Mouse (Mus musculus): ENCODE results near the gene Fam107a. TPM values are rescaled to one million over a fixed set of nuclear protein-coding genes. Genes with fewer than 3 reads are reported as not detected.
A peak's percentile ranks its signal among the peaks of the same experiment; 100 is the strongest.

The Fam107a gene
- polyA plus RNA-seq, 1 experiment from 2014 or later: 0.15 TPM

- Histone ChIP-seq H3K27ac (ENCODE audit: low read depth, low read length) (no peak overlapping the region), H3K36me3 (ENCODE audit: control insufficient read depth, insufficient read depth, low read length) (no peaks in the 10 kb centered on the region), H3K4me1 (ENCODE audit: control insufficient read depth, insufficient read depth, low read length) (no peaks in the 10 kb centered on the region), H3K9ac (ENCODE audit: low read length) (no peak overlapping the region), H3K4me3 (ENCODE audit: low read depth, low read length) (no peak overlapping the region), H3K4me2 (ENCODE audit: low read length) (no peak overlapping the region), H3K27me3 (replicated peaks; ENCODE audit: control insufficient read depth, insufficient read depth, low read length) (no peaks in the 10 kb centered on the region), H3K9me3 (replicated peaks; ENCODE audit: control insufficient read depth, low read length) (no peaks in the 10 kb centered on the region)
- 74% methylated on average over 4 of the region's 5 CpGs for WGBS
- ATAC-seq: no peak
- DNase-seq (ENCODE audit: low spot score): no peak
These were observed 24.8 kb upstream of the Fam107a start for GRCm38 (mm10) chr14:8342509-8343106.

GRCm38 (mm10) chr14:8340226-8340625, 22.4 kb upstream of the Fam107a start:
- no peak for DNase-seq (ENCODE audit: low spot score)

GRCm38 (mm10) chr14:8335947-8336346, 18.1 kb upstream of the Fam107a start:
- DNase-seq (ENCODE audit: low spot score) (no peak), ATAC-seq (no peak)
- Histone ChIP-seq H3K4me2 (ENCODE audit: low read length) (no peak overlapping the region), H3K36me3 (ENCODE audit: control insufficient read depth, insufficient read depth, low read length) (no peaks in the 10 kb centered on the region), H3K9ac (ENCODE audit: low read length) (no peak overlapping the region), H3K4me1 (ENCODE audit: control insufficient read depth, insufficient read depth, low read length) (peaks cover 3% of the 10 kb centered on the region; the same call in 1 of the 2 replicates), H3K27me3 (replicated peaks; ENCODE audit: control insufficient read depth, insufficient read depth, low read length) (no peaks in the 10 kb centered on the region), H3K4me3 (ENCODE audit: low read depth, low read length) (no peak overlapping the region), H3K27ac (ENCODE audit: low read depth, low read length) (no peak overlapping the region; the same call in 1 of the 2 replicates), H3K9me3 (replicated peaks; ENCODE audit: control insufficient read depth, low read length) (no peaks in the 10 kb centered on the region)
- WGBS: 54% methylated on average over 10 of the region's 10 CpGs

More at GRCm38 (mm10) chr14:8340226-8340625, 22.4 kb upstream of the Fam107a start:
- Histone ChIP-seq H3K27ac (ENCODE audit: low read depth, low read length) (no peak overlapping the region), H3K27me3 (replicated peaks; ENCODE audit: control insufficient read depth, insufficient read depth, low read length) (no peaks in the 10 kb centered on the region), H3K4me1 (ENCODE audit: control insufficient read depth, insufficient read depth, low read length) (no peaks in the 10 kb centered on the region), H3K4me3 (ENCODE audit: low read depth, low read length) (no peak overlapping the region), H3K9ac (ENCODE audit: low read length) (no peak overlapping the region), H3K4me2 (ENCODE audit: low read length) (no peak overlapping the region), H3K36me3 (ENCODE audit: control insufficient read depth, insufficient read depth, low read length) (no peaks in the 10 kb centered on the region), H3K9me3 (replicated peaks; ENCODE audit: control insufficient read depth, low read length) (no peaks in the 10 kb centered on the region)
- no peak for ATAC-seq
- WGBS: 67% methylated on average over 4 of the region's 4 CpGs

GRCm38 (mm10) chr14:8334511-8334910, 16.7 kb upstream of the Fam107a start:
- Histone ChIP-seq H3K9me3 (replicated peaks; ENCODE audit: control insufficient read depth, low read length) (no peaks in the 10 kb centered on the region), H3K4me1 (ENCODE audit: control insufficient read depth, insufficient read depth, low read length) (peaks cover 12% of the 10 kb centered on the region), H3K4me3 (ENCODE audit: low read depth, low read length) (no peak overlapping the region), H3K27me3 (replicated peaks; ENCODE audit: control insufficient read depth, insufficient read depth, low read length) (no peaks in the 10 kb centered on the region), H3K27ac (ENCODE audit: low read depth, low read length) (no peak overlapping the region), H3K36me3 (ENCODE audit: control insufficient read depth, insufficient read depth, low read length) (no peaks in the 10 kb centered on the region), H3K9ac (ENCODE audit: low read length) (no peak overlapping the region), H3K4me2 (ENCODE audit: low read length) (no peak overlapping the region)
- DNase-seq (ENCODE audit: low spot score) (peak; percentile 28), ATAC-seq (no peak)
- 77% methylated on average over 3 of the region's 3 CpGs for WGBS

- Histone ChIP-seq H3K9me3 (replicated peaks; ENCODE audit: control insufficient read depth, low read length) (no peaks in the 10 kb centered on the region), H3K4me2 (ENCODE audit: low read length) (no peak overlapping the region), H3K27me3 (replicated peaks; ENCODE audit: control insufficient read depth, insufficient read depth, low read length) (no peaks in the 10 kb centered on the region), H3K4me3 (ENCODE audit: low read depth, low read length) (no peak overlapping the region), H3K4me1 (ENCODE audit: control insufficient read depth, insufficient read depth, low read length) (peaks cover 19% of the 10 kb centered on the region), H3K27ac (ENCODE audit: low read depth, low read length) (no peak overlapping the region), H3K9ac (ENCODE audit: low read length) (no peak overlapping the region), H3K36me3 (ENCODE audit: control insufficient read depth, insufficient read depth, low read length) (no peaks in the 10 kb centered on the region)
- WGBS: 90% methylated on average over 11 of the region's 11 CpGs
- DNase-seq (ENCODE audit: low spot score) (no peak), ATAC-seq (no peak)
These were observed 14.8 kb upstream of the Fam107a start for GRCm38 (mm10) chr14:8332314-8333252.

GRCm38 (mm10) chr14:8331307-8331905, 13.6 kb upstream of the Fam107a start:
- H3K27ac ChIP-seq (ENCODE audit: low read depth, low read length): peak overlapping the region; percentile 24; the same call in 1 of the 2 replicates
- no peaks in the 10 kb centered on the region for H3K27me3 ChIP-seq (replicated peaks; ENCODE audit: control insufficient read depth, insufficient read depth, low read length)
- ATAC-seq (peak; percentile 47; the same call in 1 of the 2 replicates), DNase-seq (ENCODE audit: low spot score) (peak; percentile 75)
- peak overlapping the region; percentile 16; the same call in 1 of the 2 replicates for H3K4me2 ChIP-seq (ENCODE audit: low read length)
- no peaks in the 10 kb centered on the region for H3K36me3 ChIP-seq (ENCODE audit: control insufficient read depth, insufficient read depth, low read length)
- H3K4me1 ChIP-seq (ENCODE audit: control insufficient read depth, insufficient read depth, low read length): peaks cover 22% of the 10 kb centered on the region
- 46% methylated on average over 14 of the region's 14 CpGs for WGBS
- no peak overlapping the region for H3K9ac ChIP-seq (ENCODE audit: low read length)
- no peaks in the 10 kb centered on the region for H3K9me3 ChIP-seq (replicated peaks; ENCODE audit: control insufficient read depth, low read length)
- no peak overlapping the region for H3K4me3 ChIP-seq (ENCODE audit: low read depth, low read length)

GRCm38 (mm10) chr14:8330390-8330789, 12.6 kb upstream of the Fam107a start:
- H3K4me2 ChIP-seq (ENCODE audit: low read length): no peak overlapping the region
- peaks cover 22% of the 10 kb centered on the region for H3K4me1 ChIP-seq (ENCODE audit: control insufficient read depth, insufficient read depth, low read length)
- H3K27ac ChIP-seq (ENCODE audit: low read depth, low read length): no peak overlapping the region
- no peak for ATAC-seq
- H3K9me3 ChIP-seq (replicated peaks; ENCODE audit: control insufficient read depth, low read length): no peaks in the 10 kb centered on the region
- H3K4me3 ChIP-seq (ENCODE audit: low read depth, low read length): no peak overlapping the region
- WGBS: 55% methylated on average over 6 of the region's 6 CpGs
- no peaks in the 10 kb centered on the region for H3K36me3 ChIP-seq (ENCODE audit: control insufficient read depth, insufficient read depth, low read length)
- H3K27me3 ChIP-seq (replicated peaks; ENCODE audit: control insufficient read depth, insufficient read depth, low read length): no peaks in the 10 kb centered on the region
- H3K9ac ChIP-seq (ENCODE audit: low read length): no peak overlapping the region
- peak; percentile 49 for DNase-seq (ENCODE audit: low spot score)

GRCm38 (mm10) chr14:8329552-8329951, 11.7 kb upstream of the Fam107a start:
- DNase-seq (ENCODE audit: low spot score) (peak; percentile 82), ATAC-seq (peak; percentile 76)
- H3K4me2 ChIP-seq (ENCODE audit: low read length): no peak overlapping the region
- 10% methylated on average over 4 of the region's 4 CpGs for WGBS
- H3K27ac ChIP-seq (ENCODE audit: low read depth, low read length): peak overlapping the region; percentile 55; the same call in 1 of the 2 replicates
- H3K4me3 ChIP-seq (ENCODE audit: low read depth, low read length): no peak overlapping the region
- H3K9ac ChIP-seq (ENCODE audit: low read length): no peak overlapping the region
- peaks cover 22% of the 10 kb centered on the region for H3K4me1 ChIP-seq (ENCODE audit: control insufficient read depth, insufficient read depth, low read length)
- H3K27me3 ChIP-seq (replicated peaks; ENCODE audit: control insufficient read depth, insufficient read depth, low read length): no peaks in the 10 kb centered on the region
- H3K36me3 ChIP-seq (ENCODE audit: control insufficient read depth, insufficient read depth, low read length): no peaks in the 10 kb centered on the region
- H3K9me3 ChIP-seq (replicated peaks; ENCODE audit: control insufficient read depth, low read length): no peaks in the 10 kb centered on the region

Measured in forebrain, embryonic 14.5 days (tissue).